Mouse (Mus musculus) E14TG2a.4 (cell line): ENCODE data around the gene Olfr307.

Experiments
- CTCF ChIP-seq: conservative IDR thresholded peaks from 2 replicates; pipeline ENCODE4 v1.5.1; 2014; ENCODE audit warnings: low read length
- NANOG ChIP-seq: IDR thresholded peaks from 2 replicates; pipeline ENCODE4 v1.6.1; 2014; ENCODE audit warnings: borderline replicate concordance, low read length, mixed read lengths

- TF ChIP-seq CTCF (peak; percentile 43), NANOG (no peak)
Measured at GRCm38 (mm10) chr7:86385769-86386168, 48.4 kb upstream of the Olfr307 start.
